Mouse (Mus musculus) kidney, postnatal 14 days (tissue): ENCODE data around the gene Sh2d7.
A peak's percentile ranks its signal among the peaks of the same experiment; 100 is the strongest.
"Not testable (repeated sequence)": the region's sequence is repeated elsewhere in the genome, so short reads cannot be mapped to it uniquely, and the experiment has no call there.

Source experiments
- DNase-seq: peaks from one replicate; pipeline ENCODE4 v3.0.0; 2022; ENCODE audit warnings: mixed read lengths

Gene Sh2d7

DNA sequence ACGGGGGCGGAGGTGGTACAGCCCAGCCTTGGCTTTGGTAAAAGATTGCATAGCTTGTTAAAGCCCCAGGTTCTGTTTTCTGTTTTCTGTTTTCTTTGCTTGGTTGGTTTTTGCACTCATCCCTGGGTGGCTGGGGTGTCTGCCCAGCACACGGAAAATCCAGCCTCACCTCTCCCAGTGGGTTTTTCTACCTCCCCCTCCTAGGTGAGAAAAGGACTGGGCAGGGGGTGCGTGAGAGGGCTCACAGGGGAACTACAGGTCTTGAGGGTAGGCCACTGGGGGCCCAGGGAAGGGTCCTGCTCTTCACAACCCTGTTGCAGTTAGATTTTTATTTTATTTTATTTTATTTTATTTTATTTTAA lies 6.2 kb downstream of the Sh2d7 start:
- DNase-seq = no peak

DNA sequence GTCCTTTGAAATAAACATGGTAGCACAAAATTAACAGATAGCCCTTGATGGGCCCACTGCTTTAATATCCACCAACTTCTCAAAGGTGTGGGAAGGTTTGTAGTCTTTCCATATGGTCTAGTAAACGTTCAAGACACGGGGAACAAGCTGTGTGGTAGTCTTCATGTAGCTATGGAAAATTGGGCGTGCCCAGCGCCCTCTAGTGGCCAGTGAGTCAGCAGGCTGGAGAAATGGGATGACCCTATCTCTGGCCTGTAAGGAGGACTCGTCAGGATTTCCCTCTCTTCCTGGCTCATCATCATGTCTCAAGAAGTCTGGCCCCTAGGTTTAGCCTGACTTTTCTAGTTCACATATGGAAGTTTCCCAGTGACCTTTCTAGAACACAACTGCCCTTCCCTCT lies 8.8 kb downstream of the Sh2d7 start:
- peak; percentile 66 for DNase-seq

DNA sequence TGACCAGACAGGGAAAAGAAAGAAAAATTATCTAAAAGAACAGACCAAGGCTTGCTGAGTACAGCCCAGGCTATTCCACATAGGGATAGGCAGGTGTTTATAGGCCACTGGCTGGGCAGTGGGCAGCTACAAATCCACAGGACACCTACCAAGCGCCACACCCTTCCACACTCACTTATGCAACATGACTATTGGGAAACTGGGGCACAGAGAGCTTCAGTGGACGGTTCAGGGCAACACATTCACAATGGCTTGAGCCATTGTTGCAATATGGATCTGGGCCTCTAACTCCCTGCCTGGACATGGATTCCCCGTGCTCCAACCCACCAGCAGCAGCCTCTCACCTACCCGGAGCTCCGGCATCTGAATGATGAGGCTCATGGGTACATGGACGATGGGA lies 10.6 kb downstream of the Sh2d7 start:
- DNase-seq = no peak

GRCm38 (mm10) chr9:54552409-54552808 lies 13.6 kb downstream of the Sh2d7 start:
- peak; percentile 27 for DNase-seq

GRCm38 (mm10) chr9:54555044-54555443 lies 16.3 kb downstream of the Sh2d7 start:
- no peak for DNase-seq

GRCm38 (mm10) chr9:54558731-54559130 lies 19.9 kb downstream of the Sh2d7 start:
- no peak for DNase-seq

GRCm38 (mm10) chr9:54559771-54560471 lies 21.1 kb downstream of the Sh2d7 start, which contains the start of gene Cib2:
Gene Cib2, minus strand, starts transcription at chr9:54560218.
- peak; percentile 92 for DNase-seq

GRCm38 (mm10) chr9:54560831-54561601 lies 22.2 kb downstream of the Sh2d7 start:
- no peak for DNase-seq

DNA sequence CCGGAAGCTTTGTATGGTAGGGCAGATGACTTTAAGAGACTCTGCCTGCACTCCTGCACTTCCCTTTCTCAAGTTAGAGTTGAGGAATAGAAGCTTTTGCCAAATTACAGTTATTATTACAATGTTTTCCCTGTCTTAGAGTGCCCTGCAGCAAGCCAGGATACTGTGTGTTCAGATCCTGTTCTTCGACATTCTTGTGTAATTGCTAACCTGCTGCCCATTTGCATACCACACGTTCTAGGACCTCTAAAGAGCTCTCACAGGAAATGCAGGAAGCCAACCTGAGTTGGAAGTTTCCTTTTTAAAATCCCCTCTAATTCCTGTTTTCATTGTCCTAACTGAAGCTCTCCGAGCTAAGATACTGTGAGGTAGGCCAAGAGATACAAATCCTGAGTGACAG lies 28.2 kb downstream of the Sh2d7 start:
- peak; percentile 23 for DNase-seq

GRCm38 (mm10) chr9:54568732-54569131 lies 29.9 kb downstream of the Sh2d7 start:
- DNase-seq = no peak

- DNase-seq = no peak
Observed at GRCm38 (mm10) chr9:54571130-54571839, 32.5 kb downstream of the Sh2d7 start.

GRCm38 (mm10) chr9:54583712-54584111 lies 44.9 kb downstream of the Sh2d7 start:
- DNase-seq = no peak

DNA sequence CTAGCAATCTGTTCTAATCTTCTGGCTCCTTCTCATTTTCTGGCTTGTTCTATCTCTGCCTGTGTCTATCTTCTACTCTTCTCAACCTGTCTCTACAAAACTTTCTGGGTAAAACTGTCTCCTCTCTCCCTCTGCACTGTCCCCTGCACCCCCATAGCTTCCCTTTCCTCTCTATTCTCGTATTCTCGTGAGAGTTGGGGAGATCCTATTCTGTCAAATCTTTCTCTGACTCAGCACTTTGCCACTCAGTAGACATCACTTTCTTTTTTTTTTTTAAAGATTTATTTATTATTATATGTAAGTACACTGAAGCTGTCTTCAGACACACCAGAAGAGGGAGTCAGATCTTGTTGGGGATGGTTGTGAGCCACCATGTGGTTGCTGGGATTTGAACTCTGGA lies 45.3 kb downstream of the Sh2d7 start:
- DNase-seq = not testable (repeated sequence)

DNA sequence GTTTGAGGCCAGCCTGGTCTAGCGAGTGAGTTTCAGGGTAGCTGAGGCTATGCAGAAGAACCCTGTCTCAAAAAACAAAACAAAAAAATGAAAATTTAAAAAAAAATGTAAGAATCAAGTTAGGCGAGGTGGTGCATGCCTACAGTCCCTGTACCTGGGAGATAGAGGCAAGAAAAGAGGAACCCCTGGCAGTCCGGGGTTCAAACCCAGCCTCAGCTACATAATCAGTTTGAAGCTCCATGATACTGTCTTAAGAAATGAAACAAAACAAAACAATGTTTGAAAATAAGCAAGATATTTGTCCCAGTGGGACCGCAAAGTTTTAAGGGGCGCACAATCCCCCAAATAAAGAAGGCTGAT lies 47.0 kb downstream of the Sh2d7 start:
- no peak for DNase-seq

DNA sequence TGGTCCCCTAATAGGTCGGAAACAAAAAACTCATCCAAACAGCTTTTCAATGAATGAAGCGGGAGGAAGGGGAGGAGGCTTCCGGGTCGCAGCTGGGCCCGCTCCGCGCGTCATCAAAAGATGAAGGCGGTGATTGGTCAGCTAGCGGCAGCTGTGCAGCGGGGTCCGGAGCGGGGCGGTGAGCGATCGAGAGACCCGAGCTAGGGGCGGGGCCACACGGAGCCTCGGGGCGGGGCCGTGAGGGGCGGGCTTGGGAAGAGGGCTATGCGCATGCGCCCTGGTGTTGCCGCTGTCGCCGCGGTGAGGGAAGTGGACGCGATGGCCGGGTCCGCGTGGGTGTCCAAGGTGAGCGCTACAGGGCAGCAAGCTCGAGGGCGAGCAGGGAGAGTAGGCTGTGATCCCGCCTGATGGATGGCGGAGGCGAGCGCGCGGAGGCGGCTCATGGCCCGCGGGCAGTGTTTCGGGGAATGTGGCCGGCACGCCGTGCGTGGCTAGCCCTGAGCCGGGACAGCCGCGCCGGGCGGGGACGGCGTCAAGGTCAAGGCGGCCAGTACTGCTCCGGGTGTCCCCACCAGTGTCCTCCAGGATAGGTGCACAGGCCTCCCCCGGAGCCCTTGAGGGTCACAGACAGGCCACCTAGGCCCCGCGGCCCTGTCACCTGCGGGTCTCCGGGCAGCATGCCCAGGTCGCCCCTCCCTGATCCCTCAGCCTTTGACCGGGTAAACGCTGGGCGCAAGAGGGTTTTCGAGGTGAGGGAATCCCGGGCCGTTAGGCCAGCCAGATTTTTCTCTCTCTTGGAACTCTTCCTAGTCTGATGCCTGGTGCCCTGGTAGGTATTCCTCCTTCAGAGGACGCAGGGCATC lies 47.6 kb downstream of the Sh2d7 start, which contains the start of gene Idh3a:
Gene Idh3a, plus strand, starts transcription at position 136 of the 863 bp plus-strand sequence.
- peak; percentile 99 for DNase-seq

GRCm38 (mm10) chr9:54587863-54588262 lies 49.1 kb downstream of the Sh2d7 start:
- DNase-seq = no peak

DNA sequence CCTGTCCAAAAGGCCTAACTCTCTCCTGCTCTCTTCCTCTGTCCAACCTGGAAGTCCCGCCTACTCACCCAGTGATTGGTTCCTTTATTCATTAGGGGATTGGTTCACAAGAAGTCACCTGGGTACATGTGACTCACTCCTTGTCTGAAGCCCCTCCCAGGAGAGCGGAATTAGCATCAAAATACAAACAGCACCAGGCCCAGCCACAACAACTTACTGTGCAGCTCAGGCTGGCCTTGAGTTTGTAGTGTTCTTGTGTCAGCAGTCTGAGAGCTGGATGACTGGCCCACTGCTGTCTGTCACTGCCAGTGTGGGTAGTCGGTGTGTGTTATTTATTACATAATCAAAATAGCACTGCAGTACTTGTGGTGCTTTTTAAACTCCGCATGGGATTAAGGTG lies 54.9 kb downstream of the Sh2d7 start:
- DNase-seq = not testable (repeated sequence)
